Mouse (Mus musculus) spleen, embryonic (tissue): ENCODE measurements at regions not wholly inside any gene's neighbourhood (a gene's known extent, or its start where the extent isn't known, plus 50 kb on each side); places are given as distances from the start of the nearest gene placed in this dataset.

Source experiments
- CTCF ChIA-PET: fragments of 350-600 bp; sonication (Branson Sonifier 250); formaldehyde crosslinking; loops from one replicate; lab custom pipeline; 2022; lab: Charles Lee

DNA sequence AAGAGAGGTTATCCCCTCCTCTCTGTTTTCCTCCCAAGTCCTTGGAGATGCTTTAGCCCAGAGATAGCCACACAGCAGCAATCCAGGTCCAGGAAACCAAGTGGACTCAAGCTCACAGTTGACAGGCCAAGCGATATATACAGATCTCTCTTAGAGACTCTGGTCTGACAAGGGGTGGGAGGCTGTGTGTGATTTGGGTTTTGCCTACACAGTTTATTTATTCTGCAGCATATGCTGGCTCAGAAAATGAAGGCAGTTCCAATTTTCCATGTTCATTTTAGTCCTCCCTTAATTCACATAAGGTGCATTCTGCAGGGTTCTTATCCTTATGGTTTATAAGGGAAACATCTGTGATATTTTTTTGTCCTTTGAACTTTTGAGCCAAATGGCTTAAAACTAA is 595.0 kb upstream of the Apob start:
- CTCF ChIA-PET = no interaction called here

- CTCF ChIA-PET = no interaction called here
Measured at GRCm38 (mm10) chr12:7403800-7404199, 573.6 kb upstream of the Apob start.

GRCm38 (mm10) chr12:7411810-7412209 is 565.6 kb upstream of the Apob start:
- CTCF ChIA-PET = no interaction called here

GRCm38 (mm10) chr12:7420276-7420675 is 557.2 kb upstream of the Apob start:
- CTCF ChIA-PET = no interaction called here

DNA sequence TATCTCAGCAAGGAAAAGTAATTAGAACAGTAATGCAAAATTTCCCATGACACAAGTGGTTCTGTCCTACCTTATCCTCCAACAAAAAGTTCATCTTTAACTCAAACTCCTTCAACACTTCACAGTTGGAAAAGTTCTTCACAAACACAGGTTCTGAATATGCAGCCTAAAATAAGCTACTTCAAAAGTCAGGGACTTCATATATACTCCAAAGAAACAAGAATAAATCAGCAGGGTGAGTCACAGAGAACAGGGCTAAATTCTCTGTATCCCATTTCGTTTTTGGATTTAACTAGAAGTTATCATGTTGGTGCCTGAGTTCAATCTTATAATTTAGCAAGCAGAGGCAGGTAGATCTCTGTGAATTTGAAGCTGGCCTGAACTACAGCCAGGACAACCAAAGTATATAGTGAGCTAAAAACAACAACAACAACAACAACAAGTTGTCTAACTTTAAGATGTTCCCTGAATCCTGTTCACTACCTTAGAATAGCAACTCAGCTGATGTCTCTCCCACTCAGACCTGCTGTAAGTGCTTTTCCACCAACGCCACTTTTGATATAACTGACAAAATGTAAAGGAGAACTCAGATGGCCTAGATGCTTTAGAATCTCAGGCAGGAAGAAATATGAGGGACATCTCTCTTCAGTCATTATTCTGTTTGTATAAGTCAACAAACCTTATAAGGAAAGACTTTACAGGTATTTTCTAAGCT is 555.5 kb upstream of the Apob start:
- CTCF ChIA-PET = no interaction called here

DNA sequence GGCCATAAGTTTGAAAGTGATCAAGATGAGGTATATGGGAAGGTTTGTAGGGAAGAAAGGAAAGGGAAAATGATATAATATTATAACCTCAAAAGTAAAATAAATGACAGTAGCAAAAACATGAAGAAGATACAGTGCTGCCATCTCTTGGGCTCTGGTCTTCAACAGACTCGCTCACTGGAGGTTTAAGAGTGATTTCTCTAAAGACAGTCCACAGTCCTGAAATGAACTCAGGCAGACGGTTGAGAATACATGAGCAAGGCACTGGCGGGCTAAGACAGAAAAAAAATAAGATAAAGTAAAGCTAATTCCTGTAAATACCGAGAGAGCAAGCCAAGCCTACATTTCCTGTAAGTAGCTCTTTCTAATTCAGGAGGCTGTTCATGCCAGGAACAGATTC is 546.5 kb upstream of the Apob start:
- CTCF ChIA-PET = no interaction called here

DNA sequence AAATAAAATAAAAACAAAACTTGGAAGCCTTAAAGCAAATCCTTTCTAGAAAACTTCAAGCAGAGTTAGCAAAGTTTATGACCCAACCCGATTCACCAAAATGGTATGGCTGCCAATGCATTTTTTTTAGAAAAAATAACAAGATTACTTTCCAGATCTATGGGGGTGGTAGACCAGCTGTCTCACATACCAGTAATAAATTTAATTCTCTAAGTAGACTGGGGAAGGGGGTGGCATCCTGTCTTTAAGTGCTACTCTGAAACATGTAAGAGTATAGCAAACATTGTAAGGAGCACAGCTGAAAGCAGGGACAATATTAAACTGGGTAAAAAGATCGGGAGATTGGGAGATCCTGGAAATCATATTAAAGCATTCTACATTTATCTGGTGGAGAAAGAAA is 532.2 kb upstream of the Apob start:
- CTCF ChIA-PET = no interaction called here

DNA sequence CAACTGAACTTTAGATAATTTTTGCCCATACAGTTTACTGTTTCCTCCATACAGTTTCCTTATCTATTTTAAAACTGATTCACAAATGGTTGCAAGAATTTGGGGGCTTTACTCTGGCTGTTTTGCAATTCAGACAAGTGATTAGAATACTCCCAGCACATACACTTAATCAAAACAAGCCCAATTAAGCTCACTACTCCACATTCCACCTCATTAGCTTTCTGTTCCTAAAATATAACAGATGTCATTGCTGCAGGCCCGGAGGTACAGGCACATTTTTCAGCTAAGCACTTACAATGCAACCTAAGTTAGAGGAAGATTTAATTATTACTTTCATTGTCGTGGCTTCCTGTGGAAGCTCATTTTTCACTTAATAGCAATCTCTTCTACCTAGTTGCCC is 526.9 kb upstream of the Apob start:
- CTCF ChIA-PET = no interaction called here

GRCm38 (mm10) chr12:7457036-7457435 is 520.4 kb upstream of the Apob start:
- CTCF ChIA-PET = no interaction called here

GRCm38 (mm10) chr12:7457544-7457943 is 519.9 kb upstream of the Apob start:
- CTCF ChIA-PET = no interaction called here

DNA sequence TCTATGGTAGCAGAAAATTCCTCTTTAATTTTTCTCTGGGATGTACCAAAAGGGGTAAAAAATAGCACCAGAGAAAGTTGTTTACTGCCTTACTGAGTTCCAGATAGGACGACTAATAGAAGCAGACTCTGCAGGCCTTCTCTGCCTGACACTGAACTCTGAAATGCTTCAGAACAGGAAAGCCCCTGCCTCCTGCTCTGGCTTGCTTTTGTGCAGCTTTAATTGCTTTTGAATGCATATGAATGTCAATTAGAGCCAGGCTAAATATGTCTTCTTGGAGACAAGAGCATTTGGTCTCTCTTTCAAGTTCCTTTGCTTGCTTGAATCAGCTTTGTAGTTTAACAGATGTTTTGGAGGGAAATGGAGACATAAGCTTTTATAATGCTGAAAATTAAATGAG is 512.5 kb upstream of the Apob start:
- CTCF ChIA-PET = no interaction called here

DNA sequence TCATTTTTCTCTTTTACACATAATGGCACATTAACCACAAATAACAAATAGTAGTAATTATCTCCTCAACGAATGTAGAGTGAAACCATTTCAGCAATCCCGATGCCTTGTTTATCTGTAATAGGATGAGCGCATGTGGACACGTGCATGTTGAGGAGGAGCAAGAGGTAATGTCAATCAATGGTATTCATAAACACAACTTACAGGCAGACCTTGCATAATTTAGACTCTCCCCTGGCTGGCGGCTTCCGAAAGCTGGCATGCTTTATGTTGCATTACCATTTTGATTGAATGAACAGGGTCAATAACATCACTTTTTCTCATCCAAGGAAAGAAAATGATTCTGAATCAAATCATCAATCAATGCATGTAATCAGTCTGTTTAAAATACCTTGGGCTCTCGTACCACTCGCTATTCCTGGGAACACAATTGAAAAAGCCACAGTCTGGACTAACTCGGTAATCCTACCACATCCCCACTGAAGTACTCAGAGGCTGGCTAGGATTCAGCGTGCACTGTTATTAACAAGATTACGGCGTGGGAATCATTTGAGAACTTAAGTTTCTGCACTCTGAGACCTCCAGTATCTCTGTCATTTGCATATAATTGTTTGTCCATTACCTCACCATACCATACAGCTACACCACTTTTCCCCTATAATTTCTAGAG is 464.7 kb upstream of the Apob start:
- CTCF ChIA-PET = no interaction called here

GRCm38 (mm10) chr12:7537389-7537788 is 440.1 kb upstream of the Apob start:
- CTCF ChIA-PET = no interaction called here

DNA sequence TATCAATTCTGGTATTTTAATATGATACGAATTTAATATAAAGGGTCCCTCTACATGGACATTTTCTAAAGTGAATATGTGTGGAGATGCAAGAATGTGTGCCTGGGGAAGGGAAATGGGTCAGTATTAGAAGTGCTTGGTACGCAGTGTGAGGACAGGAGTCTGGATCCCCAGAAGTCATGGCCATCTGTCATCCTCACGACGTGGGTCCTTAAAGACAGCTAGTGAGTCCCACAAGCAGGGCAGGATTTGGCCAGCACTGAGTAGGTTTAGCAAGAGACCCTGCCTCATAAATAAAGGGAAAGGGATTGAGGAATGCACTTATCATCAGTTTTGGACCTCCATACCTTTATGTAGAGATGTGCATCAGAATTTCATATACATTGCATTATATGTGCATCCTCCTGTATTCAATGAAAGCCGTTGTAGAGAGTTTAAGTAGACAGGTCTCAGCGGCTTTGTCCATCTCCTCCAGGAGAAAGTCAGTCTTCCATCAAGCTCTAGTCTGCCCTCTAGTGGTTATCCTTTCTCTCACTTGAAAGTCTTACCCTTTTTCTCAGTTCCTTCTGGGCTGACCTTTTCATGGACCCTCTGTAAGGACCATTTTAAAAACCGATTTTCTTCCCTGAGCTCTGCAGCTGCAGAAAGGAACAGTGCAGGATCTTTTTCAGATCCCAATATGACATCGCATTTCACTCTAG is 434.0 kb upstream of the Apob start:
- CTCF ChIA-PET = no interaction called here

DNA sequence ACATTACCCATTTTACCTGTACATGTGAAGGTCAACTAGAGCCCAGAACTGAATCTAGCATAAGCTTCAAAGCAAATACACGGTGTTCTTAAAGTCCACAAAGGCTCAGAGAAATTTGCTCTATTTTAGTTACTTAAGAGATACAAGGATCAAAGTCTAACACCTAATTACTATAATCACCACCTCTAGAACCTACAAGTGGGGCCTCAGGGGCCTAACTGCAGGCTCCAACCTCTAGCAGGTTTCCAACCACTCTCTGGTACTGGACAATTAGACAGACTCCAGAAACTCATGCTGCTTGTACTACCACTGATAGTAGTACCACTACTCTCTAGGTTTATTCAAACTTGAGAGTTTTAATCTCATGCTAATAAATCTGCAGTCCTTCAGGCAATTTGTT is 428.7 kb upstream of the Apob start:
- CTCF ChIA-PET = no interaction called here

DNA sequence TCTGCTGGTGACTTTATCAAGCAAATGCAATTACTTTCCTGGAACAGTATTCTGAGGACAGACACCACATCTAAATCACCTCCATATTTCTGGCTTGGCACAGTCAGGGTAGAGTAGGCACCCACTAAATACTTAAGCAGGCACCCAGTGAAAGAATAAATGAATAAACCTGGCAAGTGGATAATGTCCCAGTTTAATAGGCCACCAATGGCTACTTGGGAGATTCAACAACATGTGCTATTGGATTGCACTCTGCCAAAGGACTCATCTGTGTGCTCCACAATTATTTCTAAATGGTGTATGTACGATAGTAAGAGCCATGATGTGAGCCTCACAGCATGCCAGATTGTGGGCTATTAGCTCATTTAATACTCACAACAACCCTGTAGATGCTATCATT is 417.2 kb upstream of the Apob start:
- CTCF ChIA-PET = no interaction called here

DNA sequence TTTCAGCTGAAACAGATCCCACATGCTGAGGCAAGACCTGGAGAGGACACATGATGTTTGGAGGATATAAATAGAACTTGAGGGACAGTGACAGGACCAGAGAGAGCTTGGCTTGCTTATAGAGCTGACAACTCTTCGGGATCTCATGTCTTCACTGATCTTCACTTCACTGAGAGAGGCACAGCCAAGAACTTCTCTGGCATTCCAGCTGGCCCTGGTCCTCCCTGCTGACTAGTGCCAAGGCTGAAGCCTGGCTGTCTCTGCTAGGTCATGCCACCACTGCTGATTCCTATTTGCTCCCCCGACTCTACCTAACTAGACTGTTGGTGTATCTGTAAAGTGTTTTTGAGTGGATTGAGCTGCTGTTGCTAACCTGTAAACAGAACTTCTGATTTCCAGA is 401.4 kb upstream of the Apob start:
- CTCF ChIA-PET = no interaction called here

GRCm38 (mm10) chr12:7587501-7587900 is 389.9 kb upstream of the Apob start:
- CTCF ChIA-PET = no interaction called here

GRCm38 (mm10) chr12:7611272-7612092 is 366.0 kb upstream of the Apob start:
- CTCF ChIA-PET = no interaction called here

DNA sequence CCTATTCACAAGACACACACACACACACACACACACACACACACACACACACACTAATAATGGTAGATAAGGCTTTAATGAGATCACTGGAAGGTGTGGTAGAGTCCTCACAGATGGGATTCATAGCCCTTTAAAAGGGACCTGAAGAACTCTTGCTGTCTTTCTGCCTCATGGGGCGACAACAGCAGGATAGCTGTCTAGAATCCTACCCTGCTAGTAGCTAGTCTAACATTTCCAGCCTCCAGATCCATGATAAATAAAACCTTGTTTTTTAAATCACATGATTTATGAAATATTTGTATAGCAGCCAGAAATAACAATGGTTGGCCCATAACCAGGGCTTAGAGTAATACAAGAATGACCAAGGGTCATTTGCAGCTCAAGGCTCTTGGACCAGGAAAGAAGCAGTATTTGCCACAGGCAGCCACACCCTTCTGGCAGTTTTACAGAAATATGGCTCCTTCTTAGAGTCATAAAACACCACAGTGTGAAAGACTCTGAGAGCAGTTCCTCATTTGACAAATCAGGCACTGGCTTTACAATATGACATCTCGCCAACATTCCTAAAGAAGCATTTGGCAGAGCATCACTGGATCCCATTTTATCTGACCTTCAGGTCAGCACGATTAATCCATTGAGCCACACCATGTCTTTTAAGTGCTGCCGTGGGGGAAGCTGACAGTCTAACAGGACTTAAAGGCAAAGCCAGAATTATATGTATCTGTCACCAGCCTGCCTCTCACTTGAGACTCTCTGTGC is 340.9 kb upstream of the Apob start:
- CTCF ChIA-PET = no interaction called here

GRCm38 (mm10) chr12:7637629-7638028 is 339.8 kb upstream of the Apob start:
- CTCF ChIA-PET = no interaction called here
